Mouse (Mus musculus): ENCODE measurements around the gene Zfp212.
A peak's percentile ranks its signal among the peaks of the same experiment; 100 is the strongest.

GRCm38 (mm10) chr6:47943021-47943691, 22.9 kb downstream of the Zfp212 start:
- no peak for TF ChIP-seq POLR2A (IDR thresholded peaks at IDR 0.05; ENCODE audit: borderline replicate concordance, control insufficient read depth, low read depth, low read length)
- peak; percentile 51 for TF ChIP-seq CTCF (IDR thresholded peaks at IDR 0.05; ENCODE audit: control insufficient read depth, insufficient read depth, low read length)

All from bone marrow, adult 2 months (tissue).